Mouse (Mus musculus) ES-Bruce4 (cell line): ENCODE data around the gene Col18a1.

Experiments
- CTCF ChIP-seq: IDR thresholded peaks from one replicate; pipeline ENCODE4 v1.8.1; 2011; ENCODE audit warnings: low read depth, low read length
- EP300 ChIP-seq: IDR thresholded peaks from 2 replicates; pipeline ENCODE4 v1.6.1; 2011; ENCODE audit warnings: low read depth, low read length; ENCODE audit not compliant: insufficient read depth
- POLR2A ChIP-seq: IDR thresholded peaks from one replicate; pipeline ENCODE4 v1.8.1; 2011; ENCODE audit warnings: low read length; ENCODE audit not compliant: insufficient read depth

DNA sequence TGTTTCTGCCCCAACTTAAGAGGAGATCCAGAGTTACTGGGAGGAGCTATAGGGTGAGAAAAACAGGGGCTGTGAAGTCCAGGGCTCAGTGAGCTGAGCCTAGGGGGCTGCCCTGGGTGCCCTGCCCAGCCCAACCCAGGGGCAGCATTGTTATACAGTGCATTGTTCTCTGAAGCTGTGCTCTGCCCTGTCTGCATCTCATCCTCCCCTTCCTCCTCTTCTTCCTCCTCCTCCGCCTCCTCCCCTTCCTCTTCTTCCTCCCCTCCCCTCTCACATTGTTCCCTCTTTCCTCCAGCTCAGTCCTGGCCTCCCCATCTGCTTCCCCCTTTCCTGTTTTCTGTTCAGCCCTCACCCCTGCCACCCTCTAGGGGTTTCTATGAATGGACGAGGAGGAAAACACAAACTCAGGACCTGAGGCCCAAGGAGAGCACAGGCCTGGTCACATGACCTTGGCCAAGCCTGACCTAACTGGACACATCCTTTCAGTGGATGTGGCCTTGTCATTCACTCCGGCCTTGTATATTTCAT, 16.5 kb upstream of the Col18a1 start:
- TF ChIP-seq POLR2A (no peak), CTCF (no peak), EP300 (peak; percentile 51; the same call in 1 of the 2 replicates)
